Mouse (Mus musculus) mesoderm, embryonic 11.5 days (tissue): ENCODE measurements around the gene 4933416C03Rik.

Experiments
- DNase-seq: peaks from one replicate; pipeline ENCODE4 v3.0.0-alpha.2; 2012; ENCODE audit warnings: low read depth, low spot score

Gene 4933416C03Rik

DNA sequence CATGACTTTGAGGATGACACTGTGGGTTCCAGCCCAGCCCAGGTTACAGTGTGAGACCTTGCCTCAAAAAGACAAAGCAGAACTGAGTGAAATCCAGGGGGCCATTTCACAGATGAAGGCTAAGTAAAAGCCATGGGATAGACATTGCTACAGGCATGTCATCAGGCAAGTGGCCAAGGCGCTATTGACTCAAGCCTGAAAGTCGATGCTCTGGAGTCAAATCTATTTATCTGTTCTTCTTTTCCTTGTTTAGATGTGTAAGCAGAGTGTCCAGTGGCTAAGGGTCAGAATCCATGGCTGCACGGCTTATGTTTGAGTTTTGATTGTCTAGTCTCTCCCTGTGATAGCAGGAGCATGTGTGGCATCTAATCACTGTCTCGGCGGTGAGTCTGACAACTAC, 35.1 kb downstream of the 4933416C03Rik start:
- no peak for DNase-seq

DNA sequence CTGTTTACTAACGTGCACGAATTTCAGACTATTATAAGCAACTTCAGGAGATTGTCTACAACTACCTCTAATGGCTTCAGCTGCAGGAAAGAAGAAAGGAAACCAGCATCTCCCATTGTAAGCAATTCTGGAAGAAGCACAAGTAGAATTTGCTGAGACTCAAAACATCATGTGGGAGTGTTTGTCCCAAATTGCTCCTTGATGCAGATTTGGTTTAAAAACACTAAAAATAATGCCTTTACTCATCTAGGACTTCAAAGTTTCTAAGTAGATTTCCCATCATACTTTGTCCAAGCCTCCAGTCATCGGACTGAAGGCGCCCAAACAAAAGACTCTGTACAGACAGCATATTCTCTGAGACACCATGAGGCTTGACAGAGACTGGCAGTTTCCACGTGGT, 37.8 kb downstream of the 4933416C03Rik start:
- DNase-seq = no peak
